Mouse (Mus musculus): ENCODE measurements around the gene Polr2l. TPM values are rescaled to one million over a fixed set of nuclear protein-coding genes. Genes with fewer than 3 reads are reported as not detected.

Polr2l gene
- polyA plus RNA-seq, 1 experiment from 2014 or later: 73.9 TPM

DNA sequence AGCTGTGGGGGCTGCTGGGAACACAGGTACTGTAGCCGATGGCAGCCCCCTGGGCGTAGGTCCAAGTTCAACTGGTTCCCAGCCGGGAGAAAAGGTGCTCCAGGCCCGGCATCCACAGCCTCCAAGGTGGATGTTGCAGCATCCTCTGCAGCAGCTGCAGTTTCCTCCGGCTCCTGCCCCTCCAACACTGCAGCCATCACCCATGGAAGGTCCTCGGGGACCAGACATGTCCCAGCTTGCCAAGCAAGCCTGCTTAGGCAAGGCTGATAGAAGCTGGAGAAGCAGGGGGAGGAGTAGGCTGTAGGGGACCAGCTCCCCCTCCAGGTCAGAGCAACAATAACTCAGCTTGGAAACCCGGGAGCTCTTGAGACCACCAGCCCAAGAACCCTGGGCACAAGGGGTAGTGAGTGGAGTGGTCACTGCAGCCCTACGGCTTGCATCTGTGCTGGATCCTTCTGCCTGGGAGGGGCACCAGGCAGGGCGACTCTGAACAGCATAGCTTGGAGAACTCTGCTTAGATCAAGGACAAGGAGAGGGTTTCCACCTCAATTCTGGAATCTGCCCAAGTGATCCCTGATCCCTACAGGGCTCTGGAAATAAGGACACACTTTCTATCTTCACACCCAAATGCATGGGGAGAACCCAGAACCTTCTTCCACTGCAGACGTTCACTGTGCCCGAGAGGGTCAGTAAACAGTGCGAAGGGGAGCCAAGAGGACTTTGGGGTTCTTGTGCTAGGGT lies 31.7 kb downstream of the Polr2l start:
- ATAC-seq (replicated peaks; ENCODE audit: low FRiP score) (0 out of 2 replicates have a peak, but pooled peaks have one; percentile 3), DNase-seq (ENCODE audit: low spot score) (peak; percentile 72)
- Histone ChIP-seq H3K27me3 (ENCODE audit: control insufficient read depth, insufficient read depth, low read length) (no peaks in the 10 kb centered on the region; the same call in 1 of the 2 replicates), H3K36me3 (ENCODE audit: control insufficient read depth, insufficient read depth, low read length) (peaks cover 2% of the 10 kb centered on the region; the same call in 1 of the 2 replicates), H3K9me3 (ENCODE audit: control insufficient read depth, low read length) (no peaks in the 10 kb centered on the region), H3K4me1 (replicated peaks; ENCODE audit: control insufficient read depth, insufficient read depth, low read length) (peaks cover 13% of the 10 kb centered on the region), H3K4me3 (ENCODE audit: low read depth, low read length) (peak overlapping the region; percentile 40), H3K4me2 (ENCODE audit: low read depth, low read length, severe bottlenecking) (peak overlapping the region; percentile 80), H3K27ac (ENCODE audit: low read depth, low read length) (peak overlapping the region; percentile 37; the same call in 1 of the 2 replicates), H3K9ac (ENCODE audit: low read length) (peak overlapping the region; percentile 71)
- 36% methylated on average over 12 of the region's 12 CpGs for WGBS

DNA sequence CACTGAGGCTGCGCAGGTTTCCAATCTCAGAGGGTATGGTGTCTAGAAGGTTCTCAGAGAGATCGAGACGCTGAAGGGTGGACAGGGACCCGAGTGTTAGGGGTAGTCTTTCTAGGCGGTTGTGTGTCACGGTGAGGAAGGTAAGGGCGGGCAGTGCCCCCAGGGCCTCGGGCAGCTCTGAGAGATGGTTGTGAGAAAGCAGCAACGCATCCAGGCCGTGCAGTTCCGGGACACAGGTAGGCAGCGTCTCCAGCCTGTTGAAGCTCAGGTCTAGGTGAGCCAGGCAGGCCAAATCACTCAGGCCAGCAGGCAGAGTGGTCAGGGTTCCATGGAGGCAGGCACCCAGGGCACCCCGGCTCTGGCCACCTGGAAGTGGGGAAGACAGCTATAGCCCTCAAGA lies 32.7 kb downstream of the Polr2l start:
- no peak overlapping the region for H3K27ac ChIP-seq (ENCODE audit: low read depth, low read length)
- H3K36me3 ChIP-seq (ENCODE audit: control insufficient read depth, insufficient read depth, low read length): peaks cover 2% of the 10 kb centered on the region; the same call in 1 of the 2 replicates
- ATAC-seq (replicated peaks; ENCODE audit: low FRiP score) (no peak), DNase-seq (ENCODE audit: low spot score) (no peak)
- peak overlapping the region; percentile 80 for H3K4me2 ChIP-seq (ENCODE audit: low read depth, low read length, severe bottlenecking)
- 93% methylated on average over 13 of the region's 13 CpGs for WGBS
- no peaks in the 10 kb centered on the region; the same call in 1 of the 2 replicates for H3K27me3 ChIP-seq (ENCODE audit: control insufficient read depth, insufficient read depth, low read length)
- H3K9me3 ChIP-seq (ENCODE audit: control insufficient read depth, low read length): no peaks in the 10 kb centered on the region
- H3K4me3 ChIP-seq (ENCODE audit: low read depth, low read length): peak overlapping the region; percentile 40
- peak overlapping the region; percentile 71 for H3K9ac ChIP-seq (ENCODE audit: low read length)
- peaks cover 15% of the 10 kb centered on the region for H3K4me1 ChIP-seq (replicated peaks; ENCODE audit: control insufficient read depth, insufficient read depth, low read length)

DNA sequence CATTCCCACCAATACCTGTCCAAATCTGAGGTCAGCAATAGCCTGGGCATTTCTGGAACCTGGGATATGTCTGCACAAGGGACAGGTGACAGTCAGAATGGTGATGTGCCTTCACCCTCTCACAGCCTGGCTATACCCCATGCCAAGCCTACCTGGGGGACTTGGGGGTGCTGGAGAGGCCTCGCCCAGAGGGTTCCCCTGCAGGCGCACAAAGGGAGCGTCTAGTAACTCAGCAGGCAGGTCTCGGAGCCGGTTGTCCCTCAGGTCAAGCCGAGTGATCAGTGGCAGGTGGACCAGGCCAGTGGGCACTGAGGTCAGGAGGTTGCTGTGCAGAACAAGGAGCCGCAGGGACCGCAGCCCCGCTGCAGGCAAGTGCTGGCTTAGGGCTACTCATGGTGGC lies 33.5 kb downstream of the Polr2l start:
- Histone ChIP-seq H3K4me3 (ENCODE audit: low read depth, low read length) (no peak overlapping the region), H3K27ac (ENCODE audit: low read depth, low read length) (no peak overlapping the region), H3K9me3 (ENCODE audit: control insufficient read depth, low read length) (no peaks in the 10 kb centered on the region), H3K4me1 (replicated peaks; ENCODE audit: control insufficient read depth, insufficient read depth, low read length) (peaks cover 21% of the 10 kb centered on the region), H3K27me3 (ENCODE audit: control insufficient read depth, insufficient read depth, low read length) (no peaks in the 10 kb centered on the region; the same call in 1 of the 2 replicates), H3K36me3 (ENCODE audit: control insufficient read depth, insufficient read depth, low read length) (peaks cover 2% of the 10 kb centered on the region; the same call in 1 of the 2 replicates), H3K9ac (ENCODE audit: low read length) (no peak overlapping the region; the same call in 1 of the 2 replicates), H3K4me2 (ENCODE audit: low read depth, low read length, severe bottlenecking) (no peak overlapping the region)
- ATAC-seq (replicated peaks; ENCODE audit: low FRiP score) (no peak), DNase-seq (ENCODE audit: low spot score) (peak; percentile 51)
- WGBS: 96% methylated on average over 9 of the region's 9 CpGs

DNA sequence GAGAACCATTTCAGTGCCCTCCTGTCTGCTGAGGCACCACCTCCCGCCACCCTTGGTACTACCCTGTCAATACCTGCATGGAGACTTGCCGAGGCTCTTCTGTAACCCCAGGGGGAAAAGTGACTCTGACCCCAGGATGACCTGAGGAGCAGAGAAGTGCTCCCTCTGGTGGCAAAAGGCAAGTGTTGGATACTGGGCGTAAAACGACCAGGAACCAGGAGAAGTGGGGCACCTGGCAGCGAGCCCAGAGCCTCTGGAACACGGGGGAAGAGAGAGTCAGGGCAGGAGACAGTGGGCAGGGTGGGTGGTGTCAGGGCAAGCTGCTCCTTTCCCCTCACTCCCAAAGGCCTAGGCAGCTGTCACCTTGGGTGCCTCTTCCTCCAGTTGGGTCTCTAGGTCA lies 34.3 kb downstream of the Polr2l start:
- Histone ChIP-seq H3K9ac (ENCODE audit: low read length) (no peak overlapping the region), H3K36me3 (ENCODE audit: control insufficient read depth, insufficient read depth, low read length) (peaks cover 2% of the 10 kb centered on the region; the same call in 1 of the 2 replicates), H3K27ac (ENCODE audit: low read depth, low read length) (no peak overlapping the region), H3K4me3 (ENCODE audit: low read depth, low read length) (no peak overlapping the region), H3K27me3 (ENCODE audit: control insufficient read depth, insufficient read depth, low read length) (no peaks in the 10 kb centered on the region; the same call in 1 of the 2 replicates), H3K4me1 (replicated peaks; ENCODE audit: control insufficient read depth, insufficient read depth, low read length) (peaks cover 23% of the 10 kb centered on the region), H3K9me3 (ENCODE audit: control insufficient read depth, low read length) (no peaks in the 10 kb centered on the region), H3K4me2 (ENCODE audit: low read depth, low read length, severe bottlenecking) (no peak overlapping the region)
- ATAC-seq (replicated peaks; ENCODE audit: low FRiP score) (no peak), DNase-seq (ENCODE audit: low spot score) (no peak)
- 42% methylated on average over 6 of the region's 6 CpGs for WGBS

DNA sequence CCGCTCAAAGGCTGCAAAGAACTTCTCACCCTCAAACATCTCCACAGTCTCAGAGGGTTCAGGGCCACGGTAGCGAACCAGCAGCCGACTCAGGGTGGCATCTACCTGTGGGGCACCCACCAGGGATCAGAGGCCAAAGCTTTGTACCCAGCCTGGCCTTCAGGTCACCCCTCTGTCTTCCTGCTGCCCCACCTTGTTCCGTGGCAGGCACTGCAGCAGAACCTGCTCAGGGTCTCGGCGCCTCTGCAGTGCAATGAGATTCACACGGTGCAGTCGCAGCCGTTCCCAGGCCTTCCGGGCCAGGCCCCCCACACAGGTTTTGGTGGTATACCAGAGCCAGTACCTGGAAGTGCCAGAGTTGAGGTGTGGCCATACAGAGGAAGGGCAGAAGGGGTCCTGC lies 35.1 kb downstream of the Polr2l start:
- Histone ChIP-seq H3K4me3 (ENCODE audit: low read depth, low read length) (no peak overlapping the region), H3K4me1 (replicated peaks; ENCODE audit: control insufficient read depth, insufficient read depth, low read length) (peaks cover 29% of the 10 kb centered on the region), H3K9ac (ENCODE audit: low read length) (no peak overlapping the region), H3K4me2 (ENCODE audit: low read depth, low read length, severe bottlenecking) (no peak overlapping the region), H3K27ac (ENCODE audit: low read depth, low read length) (no peak overlapping the region), H3K27me3 (ENCODE audit: control insufficient read depth, insufficient read depth, low read length) (no peaks in the 10 kb centered on the region; the same call in 1 of the 2 replicates), H3K36me3 (ENCODE audit: control insufficient read depth, insufficient read depth, low read length) (peaks cover 2% of the 10 kb centered on the region; the same call in 1 of the 2 replicates), H3K9me3 (ENCODE audit: control insufficient read depth, low read length) (no peaks in the 10 kb centered on the region)
- DNase-seq (ENCODE audit: low spot score) (no peak), ATAC-seq (replicated peaks; ENCODE audit: low FRiP score) (no peak)
- 97% methylated on average over 11 of the region's 11 CpGs for WGBS

DNA sequence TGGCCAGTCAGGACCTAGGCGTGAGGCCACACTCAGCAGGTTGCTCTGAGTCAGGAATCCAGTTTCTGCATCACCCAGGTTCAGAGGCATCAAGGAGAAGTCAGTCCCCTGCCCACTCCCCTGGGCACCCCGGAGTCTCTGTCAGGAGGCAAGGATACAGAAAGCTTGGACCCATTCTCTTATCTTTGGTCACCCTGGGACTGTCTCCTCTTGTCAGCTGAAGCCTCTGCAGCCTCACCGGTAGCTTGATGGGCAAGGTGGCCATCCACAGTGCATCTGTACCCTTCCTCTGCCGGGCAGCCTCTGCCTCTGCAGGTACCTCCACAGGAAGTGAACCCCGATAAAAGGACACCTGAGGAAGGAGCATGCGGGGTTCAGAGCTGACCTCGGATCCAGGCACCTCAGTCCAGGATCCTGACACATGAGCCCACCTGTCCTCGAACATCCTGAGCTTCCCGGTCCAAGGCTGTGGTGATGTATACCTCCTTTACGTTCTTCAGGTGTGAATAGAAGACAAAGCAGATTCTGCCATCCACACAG lies 35.7 kb downstream of the Polr2l start:
- ATAC-seq (replicated peaks; ENCODE audit: low FRiP score): no peak
- no peak overlapping the region for H3K9ac ChIP-seq (ENCODE audit: low read length)
- no peak for DNase-seq (ENCODE audit: low spot score)
- no peaks in the 10 kb centered on the region; the same call in 1 of the 2 replicates for H3K27me3 ChIP-seq (ENCODE audit: control insufficient read depth, insufficient read depth, low read length)
- WGBS: 95% methylated on average over 10 of the region's 10 CpGs
- peaks cover 35% of the 10 kb centered on the region for H3K4me1 ChIP-seq (replicated peaks; ENCODE audit: control insufficient read depth, insufficient read depth, low read length)
- no peak overlapping the region for H3K4me3 ChIP-seq (ENCODE audit: low read depth, low read length)
- H3K4me2 ChIP-seq (ENCODE audit: low read depth, low read length, severe bottlenecking): no peak overlapping the region
- no peaks in the 10 kb centered on the region for H3K9me3 ChIP-seq (ENCODE audit: control insufficient read depth, low read length)
- peaks cover 2% of the 10 kb centered on the region; the same call in 1 of the 2 replicates for H3K36me3 ChIP-seq (ENCODE audit: control insufficient read depth, insufficient read depth, low read length)
- no peak overlapping the region for H3K27ac ChIP-seq (ENCODE audit: low read depth, low read length)

DNA sequence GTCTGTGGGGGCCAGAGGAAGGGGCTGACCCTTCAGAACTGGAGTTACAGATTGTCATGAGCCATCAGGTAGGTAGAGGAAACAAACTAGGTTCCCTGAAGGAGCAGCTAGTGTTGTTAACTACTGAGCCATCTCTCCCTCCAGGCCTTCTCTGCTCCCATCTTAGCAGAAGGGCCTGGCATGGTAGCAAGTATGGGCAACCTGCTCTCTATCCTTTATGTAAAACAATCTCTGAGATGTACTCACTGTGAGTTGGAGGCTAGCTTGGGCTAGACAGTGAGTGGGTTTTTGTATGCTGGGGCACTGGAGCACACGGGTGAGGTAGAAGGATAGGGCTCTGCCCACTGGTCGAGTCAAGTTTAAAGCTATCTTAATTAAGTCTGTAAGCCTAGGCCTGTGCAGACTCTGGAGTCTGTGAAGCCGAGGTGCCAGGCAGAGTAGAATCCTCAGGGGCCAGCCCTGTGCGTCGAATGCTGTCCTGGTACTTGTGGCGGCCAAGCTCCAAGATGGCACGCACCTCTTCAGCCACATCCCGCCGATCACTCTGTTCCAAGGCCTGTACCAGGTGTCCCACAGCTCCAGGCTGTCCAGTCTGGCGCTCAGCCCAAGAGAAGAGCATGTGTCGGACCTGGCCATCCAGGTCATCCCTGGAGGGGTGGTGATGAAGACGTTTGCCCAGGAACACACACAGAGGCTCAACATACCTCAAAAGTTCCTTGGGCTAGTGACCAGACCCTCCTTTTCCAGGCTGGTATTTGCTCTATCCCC lies 36.5 kb downstream of the Polr2l start:
- no peak for ATAC-seq (replicated peaks; ENCODE audit: low FRiP score)
- no peaks in the 10 kb centered on the region; the same call in 1 of the 2 replicates for H3K27me3 ChIP-seq (ENCODE audit: control insufficient read depth, insufficient read depth, low read length)
- peaks cover 2% of the 10 kb centered on the region; the same call in 1 of the 2 replicates for H3K36me3 ChIP-seq (ENCODE audit: control insufficient read depth, insufficient read depth, low read length)
- H3K9me3 ChIP-seq (ENCODE audit: control insufficient read depth, low read length): no peaks in the 10 kb centered on the region
- no peak for DNase-seq (ENCODE audit: low spot score)
- peaks cover 33% of the 10 kb centered on the region for H3K4me1 ChIP-seq (replicated peaks; ENCODE audit: control insufficient read depth, insufficient read depth, low read length)
- H3K27ac ChIP-seq (ENCODE audit: low read depth, low read length): no peak overlapping the region
- 89% methylated on average over 12 of the region's 12 CpGs for WGBS
- H3K9ac ChIP-seq (ENCODE audit: low read length): no peak overlapping the region; the same call in 1 of the 2 replicates
- no peak overlapping the region for H3K4me2 ChIP-seq (ENCODE audit: low read depth, low read length, severe bottlenecking)
- no peak overlapping the region for H3K4me3 ChIP-seq (ENCODE audit: low read depth, low read length)

All from forebrain, embryonic 11.5 days (tissue).